Mouse (Mus musculus): ENCODE measurements around the gene Heg1.
A peak's percentile ranks its signal among the peaks of the same experiment; 100 is the strongest.

Heg1 gene

DNA sequence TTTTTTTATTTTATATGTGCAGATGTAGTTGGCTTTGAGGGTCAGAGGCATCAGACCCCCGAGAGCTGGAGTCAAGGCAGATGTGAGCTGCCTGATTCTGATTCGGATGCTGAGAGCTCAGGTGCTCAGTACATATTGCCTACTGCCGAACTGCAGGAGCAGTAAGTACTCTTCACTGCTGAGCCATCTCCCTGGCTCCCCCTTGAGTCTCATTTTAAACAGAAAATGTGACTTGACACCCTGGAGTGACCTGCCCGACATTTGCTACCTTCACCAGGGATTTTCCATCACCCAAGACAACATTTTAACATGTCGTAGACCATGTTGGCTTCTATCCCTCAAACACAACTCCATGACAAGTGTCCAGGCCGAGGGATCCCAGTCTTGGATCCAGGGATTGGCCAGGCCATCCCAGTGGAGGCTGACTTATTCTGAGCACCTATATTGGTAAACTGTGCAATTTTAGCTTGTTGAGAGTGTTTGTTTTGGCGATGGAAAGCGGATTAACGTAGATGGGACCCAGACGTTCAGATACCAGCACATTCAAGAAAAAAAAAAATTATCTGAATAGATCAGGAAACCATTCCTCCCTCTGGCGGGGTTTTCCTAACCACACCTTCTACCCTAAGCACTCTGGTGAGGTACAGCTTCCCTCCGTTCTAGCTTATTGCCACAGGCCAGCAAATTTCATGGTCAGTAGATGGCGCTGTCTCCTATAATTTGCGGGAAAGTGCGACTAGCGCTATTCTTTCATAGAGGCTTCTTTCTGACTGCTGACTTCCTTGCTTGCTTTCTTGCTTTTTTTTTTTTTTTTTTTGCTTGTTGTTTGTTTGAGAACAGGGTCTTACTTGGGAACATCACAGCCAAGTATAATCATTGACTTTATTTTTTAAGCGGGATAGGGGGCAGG is 136.4 kb downstream of the Heg1 start:
- peak; percentile 90 for DNase-seq (ENCODE audit: low read depth, low spot score)
